Mouse (Mus musculus) gastrocnemius, postnatal 25 days (tissue): Measurements from ENCODE around the gene Map3k1. TPM values are rescaled to one million over a fixed set of nuclear protein-coding genes. Genes with fewer than 3 reads are reported as not detected.

Experiments
- DNase-seq: peaks from one replicate; pipeline ENCODE4 v3.0.0; 2022
- total RNA-seq, 2 experiments: library from RNA; stranded (reverse); gene quantifications; 1 replicate in 1 of 2; 2 replicates in 1 of 2; pipeline ENCODE4 v1.2.3; 2021

The Map3k1 gene
- total RNA-seq, 2 experiments from 2014 or later, result 8.0 to 9.3 TPM

DNA sequence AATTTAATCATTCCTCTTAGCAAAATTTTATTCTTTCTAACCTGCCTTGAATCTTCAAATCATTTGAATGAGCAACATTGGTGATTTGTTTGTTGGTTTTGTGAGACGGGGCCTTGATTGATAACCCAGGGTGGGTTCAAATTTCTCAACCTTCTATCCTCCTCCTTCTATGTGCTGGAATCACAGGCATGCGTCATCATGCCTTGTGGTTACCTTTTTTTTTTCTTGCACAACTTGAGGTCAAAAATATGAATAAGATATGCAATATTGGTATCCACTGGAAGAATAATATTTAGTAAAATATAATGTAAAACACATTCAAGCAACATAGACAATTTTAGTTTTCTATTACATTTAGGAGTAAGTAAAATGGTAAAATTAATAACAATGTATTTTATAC lies 3.9 kb upstream of the Map3k1 start:
- DNase-seq, result no peak

DNA sequence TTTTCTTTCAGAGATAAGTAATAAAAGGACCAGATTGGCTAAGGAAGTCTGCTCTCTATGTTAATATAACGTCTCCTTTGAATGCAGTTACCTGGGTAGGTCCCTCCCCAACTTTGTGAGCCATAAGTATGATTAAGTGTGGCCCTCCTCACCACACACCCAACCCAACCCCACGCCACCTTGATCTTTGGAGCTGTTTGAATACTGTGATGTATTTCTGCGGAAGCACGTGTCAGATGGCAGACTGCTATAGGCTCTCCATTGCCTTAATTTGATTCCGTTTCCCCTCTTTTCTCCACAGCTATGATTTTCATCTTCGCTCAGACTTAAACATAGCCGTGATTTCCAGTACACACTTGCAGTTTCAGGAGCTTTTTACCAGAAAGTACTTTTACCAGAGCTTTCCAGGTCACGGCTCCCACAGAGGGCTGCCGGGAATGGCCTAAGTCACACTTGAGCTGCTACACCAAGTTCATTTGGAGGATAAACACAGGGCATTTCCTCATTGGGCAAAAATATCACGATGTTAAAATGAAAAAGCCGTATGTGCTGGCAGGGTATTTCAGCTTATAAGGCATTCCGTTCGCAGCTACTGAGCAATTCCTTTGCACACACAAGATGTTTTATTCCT lies 2.3 kb upstream of the Map3k1 start:
- DNase-seq, result no peak

DNA sequence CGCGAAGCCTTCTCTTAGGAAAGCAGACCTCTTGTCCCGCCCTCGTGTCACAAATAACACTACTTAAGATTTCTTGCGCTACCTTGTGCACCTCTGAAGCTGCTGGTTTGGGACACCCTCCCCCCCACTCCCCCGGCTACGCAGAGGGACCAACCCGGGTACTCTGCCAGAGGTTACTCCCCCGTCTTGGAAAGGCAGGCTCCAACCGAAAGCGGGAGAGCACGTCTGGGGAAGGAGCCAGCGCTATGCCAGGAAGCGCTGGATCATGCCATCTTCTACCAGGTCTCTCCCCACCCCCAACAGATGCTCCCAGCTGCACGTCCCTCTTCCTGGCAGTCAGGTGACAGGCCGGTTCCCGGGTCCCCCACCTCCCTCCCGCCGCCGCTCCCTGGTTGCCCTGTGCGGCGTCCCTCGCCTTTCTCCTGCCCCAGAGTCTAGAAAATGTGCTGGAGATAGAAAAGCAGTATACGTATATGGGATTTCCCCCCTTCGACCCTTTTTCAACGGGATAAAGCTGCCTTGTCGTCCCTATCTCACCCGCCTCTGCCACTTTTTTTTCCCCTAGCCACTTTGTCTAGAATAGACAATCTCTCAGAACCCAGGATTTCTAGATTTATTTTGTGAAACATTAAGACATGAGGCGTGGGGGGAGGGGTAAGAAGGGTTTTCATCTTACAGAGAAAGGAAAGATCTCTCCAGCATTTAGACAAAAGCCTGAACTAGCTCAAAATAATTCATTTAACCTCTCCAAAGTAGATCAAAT lies 854 bp upstream of the Map3k1 start:
- peak; percentile 48 for DNase-seq

DNA sequence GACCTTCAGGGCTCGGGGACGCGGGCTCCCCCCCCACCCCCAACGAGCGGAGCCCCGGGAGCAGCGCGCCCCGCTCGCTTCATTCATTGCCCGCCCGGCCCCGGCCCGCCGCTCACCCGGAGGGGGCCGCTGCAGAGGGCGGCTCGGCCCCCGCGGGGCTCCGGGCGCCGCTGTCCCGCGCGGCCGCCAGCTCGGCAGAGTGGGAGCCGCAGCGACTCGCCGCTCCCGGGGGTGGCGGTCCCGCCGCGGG lies 481 bp downstream of the Map3k1 start:
- no peak for DNase-seq

DNA sequence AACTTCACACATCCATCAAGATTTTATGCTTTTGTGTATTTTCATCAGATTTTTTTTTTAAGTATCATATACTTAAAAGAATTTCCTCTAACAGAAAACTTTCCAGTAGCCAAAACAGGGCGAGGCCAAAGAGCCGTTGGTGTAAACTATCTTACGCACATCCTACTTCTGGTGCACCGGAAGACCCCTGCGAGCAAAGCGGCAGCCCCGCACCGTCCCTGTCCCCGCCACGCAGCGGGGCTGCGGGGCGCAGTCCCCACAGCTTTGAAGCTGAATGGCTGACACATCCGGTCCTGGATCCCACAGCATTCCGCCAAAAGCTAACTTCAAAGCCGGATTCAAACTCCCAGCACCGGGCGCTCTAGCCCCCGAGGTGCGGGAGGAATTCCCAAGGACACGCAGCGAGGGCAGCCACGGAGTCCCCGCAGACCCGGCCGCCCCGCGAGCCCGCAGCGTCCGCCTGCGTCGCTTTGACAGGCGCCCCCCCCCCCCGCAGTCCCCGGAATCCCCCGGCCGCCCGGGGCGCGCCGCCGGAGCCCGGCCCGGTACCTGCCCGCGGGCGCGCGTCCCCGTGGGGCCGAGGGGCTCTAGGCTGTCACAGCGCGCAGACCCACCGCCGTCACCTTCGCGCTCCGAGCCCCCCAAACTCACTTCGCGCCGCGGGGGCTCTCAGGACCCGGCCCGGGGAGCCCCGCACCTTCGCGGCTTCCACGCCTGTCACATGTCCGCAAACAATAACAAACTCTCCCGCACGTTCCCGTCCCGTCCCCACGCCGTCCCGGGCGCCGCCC lies 1.0 kb downstream of the Map3k1 start:
- peak; percentile 40 for DNase-seq

DNA sequence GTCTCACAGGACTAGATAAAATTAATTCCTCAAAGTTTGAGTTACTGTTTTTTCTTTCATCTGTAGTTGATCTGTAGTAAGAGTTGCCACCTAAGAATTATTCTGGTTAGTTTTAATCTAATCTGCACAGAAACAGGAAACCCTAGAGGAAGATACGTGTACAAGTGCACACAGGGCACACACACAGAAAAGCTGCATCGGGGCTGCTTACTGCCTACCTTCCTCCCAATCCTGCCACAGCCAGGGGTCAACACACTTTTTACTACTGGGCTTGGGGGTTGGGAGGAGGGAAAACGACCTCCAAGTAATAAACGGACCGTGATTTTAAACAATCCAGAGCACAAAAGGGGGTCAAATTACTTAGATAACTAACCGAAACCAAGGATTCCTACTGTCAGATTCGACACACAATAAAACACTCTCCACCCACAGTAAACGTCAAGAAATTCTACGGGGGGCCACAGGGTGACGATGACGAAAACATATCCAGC lies 1.6 kb downstream of the Map3k1 start:
- no peak for DNase-seq

DNA sequence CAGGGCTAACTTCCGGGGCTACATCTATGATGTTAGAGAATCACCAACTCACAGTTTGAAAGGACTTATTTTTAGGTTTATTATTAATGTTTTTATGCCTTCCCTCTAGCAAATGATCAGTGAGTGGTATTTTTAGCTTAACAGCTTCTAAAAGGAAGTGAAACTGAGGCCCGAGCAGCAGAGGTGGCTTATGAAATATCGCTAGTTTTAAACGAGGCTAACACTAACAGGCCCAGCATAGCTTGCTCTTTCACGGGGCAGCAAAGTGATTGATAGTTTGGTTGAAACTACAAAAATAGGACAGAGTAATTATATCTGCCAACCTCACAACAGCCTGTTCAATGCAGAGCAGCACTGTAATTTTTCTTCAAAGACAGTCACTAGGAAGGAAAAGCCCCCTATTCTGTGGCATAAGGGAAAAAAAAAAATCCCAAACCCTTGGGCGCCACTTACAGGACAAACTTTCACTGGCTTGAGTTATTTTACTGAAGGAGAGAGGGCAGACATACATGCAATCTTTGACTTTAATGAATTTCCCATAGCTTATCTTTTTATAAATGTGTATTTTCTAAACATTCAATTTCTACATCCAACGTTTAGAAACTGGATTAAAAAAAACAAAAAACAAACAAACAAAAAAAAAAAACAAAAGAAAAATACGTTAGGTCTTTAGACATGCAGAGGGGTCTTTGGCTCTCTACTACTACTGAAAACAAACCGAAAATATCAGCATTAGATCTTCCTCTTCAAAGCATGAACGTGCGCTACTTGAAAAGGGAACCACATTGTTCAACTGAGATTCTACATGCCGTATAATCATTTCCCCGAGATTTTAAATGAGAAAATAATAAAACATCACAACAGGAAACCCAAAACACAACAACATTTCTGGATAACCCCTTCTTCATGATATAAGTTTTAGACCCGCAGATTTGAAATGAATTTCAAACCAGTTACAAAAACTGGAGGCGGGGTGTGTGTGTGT lies 2.8 kb downstream of the Map3k1 start:
- DNase-seq, result no peak

DNA sequence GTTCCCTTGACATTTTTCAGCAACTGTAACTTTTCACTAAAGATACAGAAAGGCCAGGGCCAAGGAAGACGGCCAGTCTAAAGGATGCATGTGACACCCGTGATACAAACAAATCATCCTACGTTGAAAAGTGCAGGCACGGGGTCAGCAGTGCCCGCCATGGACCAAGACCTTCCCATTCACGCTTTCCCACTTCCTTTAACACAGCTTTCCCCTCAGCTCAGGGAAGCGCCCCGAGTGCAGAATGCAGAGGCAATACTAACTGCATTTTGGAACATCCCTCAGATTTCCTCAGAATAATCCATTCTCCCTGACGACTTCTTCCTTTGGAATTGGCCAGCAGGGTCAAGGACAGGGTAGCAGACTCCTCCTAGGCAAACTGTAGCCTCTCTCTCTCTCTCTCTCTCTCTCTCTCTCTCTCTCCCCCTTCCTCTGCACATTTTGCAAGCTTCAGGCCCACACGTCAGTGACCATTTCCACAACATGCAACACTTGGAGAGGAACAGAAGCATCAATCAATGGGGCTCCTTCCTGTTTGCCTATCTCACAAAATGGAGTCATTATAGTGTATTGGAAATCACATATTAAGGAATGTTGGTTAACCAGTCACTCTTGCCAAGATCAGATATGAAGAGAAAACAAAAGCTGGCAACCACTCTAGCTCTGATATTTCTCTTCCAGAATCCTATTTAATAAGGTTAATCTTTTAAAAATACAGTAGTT lies 3.7 kb downstream of the Map3k1 start:
- DNase-seq, result no peak

DNA sequence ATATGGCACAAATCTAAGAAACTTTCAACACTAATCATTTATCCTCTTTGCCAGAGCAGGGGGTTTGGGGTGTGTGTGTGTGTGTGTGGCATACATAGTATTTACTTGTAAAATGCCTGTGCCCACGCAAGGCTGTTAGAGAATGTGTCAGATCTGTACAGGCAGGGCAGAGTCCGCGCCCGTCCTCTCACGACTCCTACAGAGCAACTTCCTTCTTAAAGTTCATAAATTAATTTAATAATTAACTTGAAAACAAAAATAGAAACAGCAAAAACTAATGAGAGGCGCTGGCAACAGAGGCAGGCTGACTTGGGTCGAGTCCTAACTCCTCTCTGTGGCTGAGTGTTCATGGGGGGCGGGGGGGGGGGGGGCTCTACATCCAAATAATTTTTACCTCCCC lies 4.6 kb downstream of the Map3k1 start:
- no peak for DNase-seq

DNA sequence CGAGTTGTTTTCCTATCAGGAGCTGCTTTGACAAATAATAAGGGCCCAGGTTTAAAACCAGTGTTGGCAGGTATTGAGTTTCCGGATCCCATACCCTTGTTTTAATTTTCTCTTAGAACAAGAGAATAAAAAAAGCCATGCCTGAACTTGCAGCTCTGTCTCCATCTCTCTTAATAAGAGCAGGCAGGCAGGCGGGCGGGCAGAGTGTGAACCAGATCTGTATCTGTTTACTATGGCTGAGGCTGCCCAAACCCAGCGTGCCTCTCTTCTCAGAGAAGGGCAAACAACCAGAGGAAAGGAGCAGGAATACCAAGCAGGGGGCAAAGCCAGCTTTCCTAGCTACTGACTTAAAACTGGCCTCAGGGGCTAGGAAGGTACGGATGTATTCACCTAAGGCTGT lies 5.3 kb downstream of the Map3k1 start:
- DNase-seq, result no peak

DNA sequence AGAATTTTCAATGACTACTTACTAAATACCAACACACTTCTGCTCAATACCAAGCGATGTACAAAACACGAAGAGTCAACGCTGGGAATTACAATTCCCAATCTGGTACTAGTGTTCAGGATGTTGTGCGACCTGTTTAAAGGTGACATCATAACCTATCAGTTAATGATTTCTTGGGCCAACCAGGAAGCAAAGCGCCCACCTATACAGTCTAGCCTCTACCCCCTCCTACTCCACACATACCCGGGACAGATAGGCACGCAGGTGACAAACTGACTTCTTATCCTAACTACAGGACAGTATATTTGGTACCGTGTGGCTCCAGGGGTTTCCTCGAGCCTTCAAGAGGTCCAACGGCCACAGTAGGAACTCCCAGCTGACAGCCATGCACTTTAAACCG lies 5.9 kb downstream of the Map3k1 start:
- DNase-seq, result no peak

DNA sequence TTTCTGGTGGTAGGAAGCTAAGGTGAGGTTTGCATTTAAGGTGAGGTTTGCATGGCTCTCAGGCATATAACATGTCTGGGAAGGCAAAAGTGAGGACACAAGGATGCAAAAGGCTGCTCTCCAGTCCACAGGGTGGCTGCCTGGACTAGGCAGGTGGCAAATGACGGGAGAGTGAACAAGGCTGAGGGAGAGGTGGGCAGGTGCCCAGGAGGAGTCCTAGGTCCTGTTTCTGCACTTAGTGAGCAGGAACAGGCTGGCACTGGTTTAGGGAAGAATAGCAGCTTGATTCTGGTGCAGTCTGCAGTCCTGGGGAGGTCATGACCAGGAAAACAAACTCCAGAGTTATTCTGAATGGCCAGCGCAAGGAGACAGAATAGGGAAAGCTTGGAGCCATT lies 6.5 kb downstream of the Map3k1 start:
- no peak for DNase-seq

DNA sequence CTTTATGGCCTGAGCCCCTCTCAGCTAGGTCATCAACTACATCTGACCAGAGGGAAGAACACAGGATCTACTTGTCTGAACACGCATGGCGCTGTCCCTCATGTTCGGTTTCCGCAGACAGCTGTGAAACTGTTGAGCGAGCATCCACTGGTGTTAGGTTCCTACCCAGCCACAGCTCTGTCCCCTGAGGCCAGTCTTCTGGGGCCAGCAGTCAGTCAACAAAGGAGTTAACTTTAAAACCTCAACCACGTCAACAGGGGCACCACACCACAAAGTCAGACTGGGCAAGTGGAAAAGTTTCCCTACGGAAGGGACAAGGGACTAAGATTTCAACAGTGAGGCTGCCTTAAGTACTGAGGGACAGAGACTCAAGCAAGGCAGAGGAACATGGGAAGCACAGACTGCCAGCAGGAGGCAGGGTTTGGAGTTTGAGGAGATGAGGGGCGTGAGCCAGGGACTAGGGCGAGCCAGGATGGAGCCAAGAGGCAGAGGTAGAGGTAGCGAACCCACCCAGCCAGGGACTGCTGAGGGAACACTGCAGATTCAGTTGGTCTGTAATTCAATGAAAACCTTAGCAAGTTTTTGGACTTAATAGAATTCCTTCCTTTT lies 7.0 kb downstream of the Map3k1 start:
- no peak for DNase-seq

DNA sequence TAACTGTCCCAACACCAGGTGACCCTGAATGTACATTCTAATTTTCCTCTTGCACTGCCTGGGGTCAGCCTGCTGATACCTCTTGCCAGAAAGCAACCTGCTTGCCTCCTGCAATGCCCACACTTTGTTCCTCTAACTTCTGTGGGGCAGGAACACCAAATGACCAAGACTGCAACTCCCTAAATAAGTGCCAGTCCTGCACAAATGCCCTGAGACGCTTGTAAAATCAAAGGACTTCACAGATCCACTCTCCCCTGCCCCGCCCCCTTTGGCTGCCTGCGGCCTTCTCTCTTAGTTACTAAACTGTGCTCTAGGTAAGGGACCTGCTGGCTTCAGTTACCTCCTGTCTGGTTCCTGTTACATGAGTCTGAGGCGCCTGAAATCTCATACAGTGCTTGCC lies 7.9 kb downstream of the Map3k1 start:
- DNase-seq, result peak; percentile 45

DNA sequence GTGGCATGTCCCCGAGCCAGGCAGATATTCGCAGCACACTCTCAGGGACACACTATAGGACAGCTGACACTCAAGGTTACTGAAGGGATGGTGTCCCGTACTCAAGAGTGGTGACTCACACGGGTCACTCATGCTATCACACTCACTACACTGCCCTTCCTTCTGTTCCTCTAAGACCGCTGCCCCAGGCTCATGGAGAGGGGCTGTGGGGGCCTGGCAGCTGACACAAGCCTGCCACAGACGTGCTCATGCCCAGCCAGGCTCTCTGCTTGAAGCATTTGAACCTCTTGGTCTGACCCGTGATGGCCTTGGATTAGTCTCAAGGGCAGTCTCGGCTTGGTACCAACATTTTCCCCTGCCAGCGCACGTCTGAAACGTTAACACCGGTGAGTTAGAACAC lies 10.7 kb downstream of the Map3k1 start:
- peak; percentile 80 for DNase-seq

DNA sequence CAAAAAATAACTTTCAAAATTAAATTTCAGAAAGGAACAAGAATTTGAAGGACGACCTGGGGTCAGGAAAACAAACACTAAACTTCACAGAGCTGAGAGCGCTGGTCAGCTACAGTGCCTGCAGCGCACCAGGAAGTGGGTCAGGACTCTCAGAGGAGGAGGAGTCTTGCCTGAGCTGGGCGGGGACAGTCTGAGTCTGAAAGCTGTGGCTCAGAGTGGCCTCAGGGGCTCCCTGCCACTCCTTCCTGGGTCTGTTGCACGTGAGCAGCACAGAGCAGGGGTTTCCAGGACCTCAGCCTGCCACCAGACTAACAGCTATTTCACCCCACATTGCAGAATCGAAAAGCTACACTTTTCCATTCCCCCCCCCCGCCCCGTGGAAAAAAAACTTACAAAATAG lies 11.8 kb downstream of the Map3k1 start:
- peak; percentile 71 for DNase-seq

DNA sequence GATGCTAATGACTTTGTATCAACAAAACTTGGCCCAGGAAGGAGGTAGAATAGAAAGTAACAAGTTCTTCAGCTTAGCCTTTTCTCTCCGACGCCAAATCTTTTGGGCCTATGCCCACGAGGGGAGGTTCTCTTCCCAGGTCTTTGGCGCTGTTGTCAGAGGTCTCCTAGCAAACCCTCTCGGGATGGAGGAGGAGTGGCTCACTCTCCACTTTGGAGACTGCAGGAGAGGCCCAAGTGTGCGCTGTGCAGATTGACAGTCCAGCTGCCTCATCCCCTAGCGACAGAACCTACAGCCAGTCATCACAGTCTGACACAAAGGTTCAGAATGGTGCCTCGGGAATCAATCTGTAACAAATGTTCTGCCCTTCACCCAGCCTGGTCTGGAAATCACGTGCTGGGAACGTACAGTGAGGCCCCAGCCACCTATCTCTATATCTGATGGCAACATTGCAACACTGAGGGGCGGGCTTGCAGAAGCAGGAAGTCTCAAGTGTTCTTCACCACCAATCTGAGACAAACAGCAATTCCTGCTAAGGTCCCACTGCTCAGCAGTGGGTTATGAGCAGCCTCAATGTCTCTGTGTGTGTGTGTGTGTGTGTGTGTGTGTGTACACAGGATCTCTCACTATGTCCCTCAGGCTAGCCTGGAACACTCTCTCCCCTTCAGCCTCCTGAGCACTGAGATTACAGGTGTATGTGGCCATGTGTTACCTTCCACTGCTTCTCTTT lies 12.4 kb downstream of the Map3k1 start:
- peak; percentile 37 for DNase-seq

DNA sequence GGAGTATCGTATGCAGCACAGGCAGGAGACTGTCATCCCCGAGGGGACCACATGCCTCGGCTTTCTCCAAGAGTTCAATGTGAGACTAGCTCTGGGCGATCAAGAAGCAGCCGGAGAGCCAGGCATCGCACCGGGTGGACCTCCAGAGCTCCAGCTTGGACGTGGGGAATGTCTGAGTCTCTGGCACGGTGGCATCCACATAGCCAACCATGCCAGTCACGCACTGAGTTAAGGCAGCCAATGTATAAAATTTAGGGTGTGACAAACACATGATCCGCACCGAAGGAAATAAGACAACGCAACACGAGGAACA lies 15.9 kb downstream of the Map3k1 start:
- no peak for DNase-seq

DNA sequence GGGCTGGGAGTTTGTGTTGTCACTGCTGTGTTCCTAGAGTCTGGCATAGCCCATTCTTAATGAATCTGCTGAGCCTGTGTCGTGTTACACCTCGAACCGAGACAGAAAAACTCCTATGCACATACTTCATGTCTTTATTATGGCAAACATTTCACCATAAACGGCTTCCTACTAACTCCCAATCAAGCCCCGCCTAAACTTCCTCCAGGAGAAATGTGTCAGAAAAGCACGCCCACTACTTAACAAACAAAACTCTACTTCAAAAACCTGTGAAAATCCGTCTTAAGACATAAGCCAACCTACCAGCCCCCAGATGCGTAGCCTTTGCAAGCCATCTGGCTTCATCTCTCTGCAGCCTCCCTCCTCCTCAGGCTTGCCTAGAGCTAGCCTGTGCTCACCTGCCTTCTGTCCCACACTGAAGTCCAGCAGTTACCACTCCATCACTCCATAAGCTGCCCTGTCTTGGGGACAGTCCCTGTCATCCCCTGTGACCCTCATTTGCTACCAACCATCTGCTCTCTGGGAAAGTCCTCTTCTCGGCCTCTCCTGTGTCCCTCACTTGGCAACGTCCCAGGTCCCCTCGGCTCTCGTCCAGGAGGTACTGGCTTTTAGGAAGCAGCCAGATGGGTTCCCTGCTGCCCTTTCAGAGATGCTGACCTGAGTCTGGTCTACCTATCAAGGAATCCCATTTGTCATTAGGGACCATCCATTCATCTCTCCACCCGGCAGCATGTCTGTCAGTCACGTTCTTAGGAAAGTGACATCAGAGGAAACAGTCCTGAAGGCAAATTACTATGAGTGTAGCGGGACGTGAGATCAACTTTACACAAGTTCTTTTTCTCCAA lies 16.4 kb downstream of the Map3k1 start:
- DNase-seq, result no peak

DNA sequence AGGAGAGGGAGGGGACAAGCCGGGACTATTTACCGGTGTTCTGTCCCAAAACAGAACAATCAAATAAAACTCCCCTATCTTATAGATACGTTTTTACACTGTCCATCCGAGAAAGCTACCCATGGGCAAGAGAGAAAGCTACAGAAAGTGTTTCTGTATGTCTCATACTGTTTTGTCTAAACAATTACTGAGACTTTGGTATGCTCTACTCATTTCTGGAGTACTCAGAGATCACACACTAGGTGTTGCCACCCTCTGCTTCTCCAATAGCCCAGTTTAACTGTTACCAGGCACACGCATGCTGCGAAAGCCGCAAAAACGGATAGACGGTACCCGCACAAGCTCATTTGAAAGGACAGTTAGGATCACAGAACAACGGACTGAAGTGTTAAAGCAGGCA lies 17.2 kb downstream of the Map3k1 start:
- no peak for DNase-seq
